In the genomic region with DNA sequence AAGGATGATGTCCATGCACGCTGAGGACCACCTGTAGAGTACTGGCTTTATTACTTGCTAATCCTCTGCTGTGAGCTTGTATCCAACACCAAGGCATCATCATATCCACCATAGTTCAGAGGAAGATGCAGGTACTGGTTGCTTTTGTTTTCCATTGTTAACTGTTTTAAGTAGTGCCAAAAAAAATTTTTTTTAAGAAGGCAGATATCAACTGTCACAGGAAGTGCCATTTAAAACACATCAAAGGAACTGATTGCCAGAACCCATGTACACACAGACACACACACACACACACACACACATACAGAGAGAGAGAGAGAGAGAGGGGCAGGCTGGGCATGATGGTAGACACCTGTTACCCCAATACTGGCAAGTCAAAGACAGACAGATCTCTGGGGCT, we compare ENCODE assay signal across 15 mouse cellular contexts.
"Had no signal": no experiment of that assay in that cellular context is flagged by ENCODE, and none has a peak within 500 bp of the region (broad histone marks: within the 10 kb centered on the region; RNA-seq: fewer than 3 reads in every experiment).

No protein-coding gene starts in this region.

- H3K27me3 ChIP-seq: midbrain, embryonic 12.5 days; neural tube, embryonic 12.5 days; stomach, embryonic 15.5 days had no signal

- H3K27ac ChIP-seq: midbrain, embryonic 10.5 days; midbrain, embryonic 12.5 days; neural tube, embryonic 12.5 days; stomach, embryonic 15.5 days; stomach, postnatal 0 days had no signal

- H3K36me3 ChIP-seq: midbrain, embryonic 10.5 days; midbrain, embryonic 12.5 days; neural tube, embryonic 12.5 days; stomach, embryonic 15.5 days had no signal

- DNase-seq: lung, adult 18-20 months; lung, embryonic 14.5 days; lung, postnatal 10 days; lung, postnatal 4 days; midbrain, embryonic 14.5 days; right cerebral cortex, postnatal 14 days; thymus, adult 2 months; thymus, postnatal 25 days; thymus, postnatal 4 days had no signal

- H3K4me3 ChIP-seq: midbrain, embryonic 10.5 days; midbrain, embryonic 12.5 days; myocyte; neural tube, embryonic 12.5 days; stomach, embryonic 15.5 days had no signal

- H3K4me1 ChIP-seq: midbrain, embryonic 12.5 days; neural tube, embryonic 12.5 days; stomach, embryonic 15.5 days had no signal

- H3K9ac ChIP-seq: lung, embryonic 14.5 days; midbrain, embryonic 12.5 days; neural tube, embryonic 12.5 days; stomach, embryonic 15.5 days had no signal

- H3K4me2 ChIP-seq: lung, embryonic 14.5 days; midbrain, embryonic 12.5 days; neural tube, embryonic 12.5 days; stomach, embryonic 15.5 days had no signal

- H3K9me3 ChIP-seq: midbrain, embryonic 10.5 days; midbrain, embryonic 12.5 days; neural tube, embryonic 12.5 days; stomach, embryonic 15.5 days had no signal
